Mouse (Mus musculus) retina, embryonic 14.5 days (tissue): ENCODE data around the gene Dennd5a.
"Not testable (repeated sequence)": the region's sequence is repeated elsewhere in the genome, so short reads cannot be mapped to it uniquely, and the experiment has no call there.

Experiments used
- DNase-seq: peaks from one replicate; pipeline ENCODE4 v3.0.0-alpha.2; 2015; ENCODE audit warnings: low spot score

The Dennd5a gene

GRCm38 (mm10) chr7:109959716-109960612, at the start of gene Dennd5a:
Gene Dennd5a, minus strand, starts transcription at chr7:109960470.
- DNase-seq = peak; percentile 88

- no peak for DNase-seq
Measured at GRCm38 (mm10) chr7:110009084-110009483, 48.8 kb upstream of the Dennd5a start.

GRCm38 (mm10) chr7:110008513-110008912, 48.2 kb upstream of the Dennd5a start:
- no peak for DNase-seq

- no peak for DNase-seq
Measured at GRCm38 (mm10) chr7:110006471-110007195, 46.4 kb upstream of the Dennd5a start.

GRCm38 (mm10) chr7:110005976-110006375, 45.7 kb upstream of the Dennd5a start:
- no peak for DNase-seq

- DNase-seq = peak; percentile 55
Measured at GRCm38 (mm10) chr7:110002968-110003367, 42.7 kb upstream of the Dennd5a start.

- DNase-seq = no peak
Measured at GRCm38 (mm10) chr7:110002092-110002491, 41.8 kb upstream of the Dennd5a start.

- no peak for DNase-seq
Measured at GRCm38 (mm10) chr7:109998388-109998787, 38.1 kb upstream of the Dennd5a start.

GRCm38 (mm10) chr7:109993157-109993959, 33.1 kb upstream of the Dennd5a start:
- DNase-seq = no peak

- no peak for DNase-seq
Measured at GRCm38 (mm10) chr7:109991286-109991685, 31.0 kb upstream of the Dennd5a start.

GRCm38 (mm10) chr7:109986775-109987174, 26.5 kb upstream of the Dennd5a start, which contains the start of gene Tmem41b:
Gene Tmem41b, minus strand, starts transcription at chr7:109986929.
- peak; percentile 23 for DNase-seq

- DNase-seq = peak; percentile 98
Measured at GRCm38 (mm10) chr7:109986133-109986669, 25.9 kb upstream of the Dennd5a start.

- peak; percentile 27 for DNase-seq
Measured at GRCm38 (mm10) chr7:109985661-109986132, 25.4 kb upstream of the Dennd5a start.

GRCm38 (mm10) chr7:109984608-109985007, 24.3 kb upstream of the Dennd5a start:
- DNase-seq = not testable (repeated sequence)

- not testable (repeated sequence) for DNase-seq
Measured at GRCm38 (mm10) chr7:109977131-109977530, 16.9 kb upstream of the Dennd5a start.

GRCm38 (mm10) chr7:109975966-109976715, 15.9 kb upstream of the Dennd5a start:
- no peak for DNase-seq

GRCm38 (mm10) chr7:109969542-109969941, 9.3 kb upstream of the Dennd5a start:
- no peak for DNase-seq

GRCm38 (mm10) chr7:109968924-109969450, 8.7 kb upstream of the Dennd5a start:
- DNase-seq = peak; percentile 61

GRCm38 (mm10) chr7:109967805-109968579, 7.7 kb upstream of the Dennd5a start:
- DNase-seq = no peak

- no peak for DNase-seq
Measured at GRCm38 (mm10) chr7:109965658-109966057, 5.4 kb upstream of the Dennd5a start.
